Mouse (Mus musculus) intestine, embryonic 15.5 days (tissue): ENCODE results near the gene Gm14399. TPM values are rescaled to one million over a fixed set of nuclear protein-coding genes. Genes with fewer than 3 reads are reported as not detected.
"Not testable (repeated sequence)": the region's sequence is repeated elsewhere in the genome, so short reads cannot be mapped to it uniquely, and the experiment has no call there.

ENCODE experiments used
- ATAC-seq: fragments of 200-750 bp; cut with Nextera tagmentation; 2 replicates; pipeline ENCODE4 v1.8.0; 2017; ENCODE audit warnings: moderate TSS enrichment, moderate library complexity
- H3K27ac ChIP-seq: fragments of 300-500 bp; sonication (generic); 2 replicates; pipeline ENCODE4 v1.5.1; 2015; ENCODE audit warnings: mild to moderate bottlenecking, inconsistent platforms
- H3K27me3 ChIP-seq: fragments of 300-500 bp; sonication (generic); replicated peaks from 2 replicates; pipeline ENCODE4 v1.6.1; 2015; ENCODE audit warnings: inconsistent platforms
- H3K36me3 ChIP-seq: fragments of 300-500 bp; sonication (generic); 2 replicates; pipeline ENCODE4 v1.6.1; 2015; ENCODE audit warnings: inconsistent platforms
- H3K4me1 ChIP-seq: fragments of 300-500 bp; sonication (generic); replicated peaks from 2 replicates; pipeline ENCODE4 v1.6.1; 2015; ENCODE audit warnings: inconsistent platforms
- H3K4me2 ChIP-seq: fragments of 300-500 bp; sonication (generic); replicated peaks from 2 replicates; pipeline ENCODE4 v1.6.1; 2015; ENCODE audit warnings: mild to moderate bottlenecking, inconsistent platforms
- H3K4me3 ChIP-seq: fragments of 300-500 bp; sonication (generic); replicated peaks from 2 replicates; pipeline ENCODE4 v1.5.1; 2015; ENCODE audit warnings: inconsistent platforms
- H3K9ac ChIP-seq: fragments of 300-500 bp; sonication (generic); 2 replicates; pipeline ENCODE4 v1.6.1; 2015; ENCODE audit warnings: inconsistent platforms
- H3K9me3 ChIP-seq: fragments of 300-500 bp; sonication (generic); 2 replicates; pipeline ENCODE4 v1.6.1; 2016; ENCODE audit warnings: inconsistent platforms
- WGBS: fragments of 180-500 bp; shearing (Covaris S2); methylation state at CpG from one replicate; pipeline ENCODE4 v1.1.7; 2015; 5-methylcytosine and 5-hydroxymethylcytosine counted together
- polyA plus RNA-seq: library from polyadenylated mRNA; unstranded; fragments of >200 nt; fragmentation: Nextera tagmentation; extraction: Ambion mirVana; gene quantifications from 2 replicates; pipeline ENCODE4 v1.2.1, GENCODE M21; 2015

Gene Gm14399
- 3.9 and 5.1 TPM in 2 replicates for polyA plus RNA-seq

DNA sequence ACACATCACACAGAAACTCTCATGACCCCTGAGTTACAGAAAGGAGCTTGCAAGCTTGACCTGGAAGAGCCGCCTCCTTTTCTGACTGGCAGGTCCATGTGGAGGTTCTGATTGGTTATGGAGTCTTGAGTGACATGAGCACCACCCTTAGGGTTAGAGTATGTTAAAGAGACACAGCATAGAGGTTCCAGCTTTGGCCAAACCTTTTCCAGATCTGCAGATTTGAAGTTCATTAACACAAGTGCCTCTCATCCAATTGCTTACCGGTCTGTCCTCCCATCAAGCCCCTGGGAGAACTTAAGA lies at the start of gene Gm14399:
Gm14399 (minus strand) TSS at position 20 of the 303 bp plus-strand sequence.
- H3K9me3 ChIP-seq, H3K4me1 ChIP-seq, ATAC-seq, H3K36me3 ChIP-seq, H3K27ac ChIP-seq, H3K27me3 ChIP-seq: not testable (repeated sequence)
- Histone ChIP-seq H3K4me2 (peak within 1 kb of the TSS; percentile 49), H3K9ac (peak within 1 kb of the TSS; percentile 30; the same call in 1 of the 2 replicates), H3K4me3 (peak within 1 kb of the TSS; percentile 49)
- 9% methylated on average over 1 of the region's 2 CpGs for WGBS

DNA sequence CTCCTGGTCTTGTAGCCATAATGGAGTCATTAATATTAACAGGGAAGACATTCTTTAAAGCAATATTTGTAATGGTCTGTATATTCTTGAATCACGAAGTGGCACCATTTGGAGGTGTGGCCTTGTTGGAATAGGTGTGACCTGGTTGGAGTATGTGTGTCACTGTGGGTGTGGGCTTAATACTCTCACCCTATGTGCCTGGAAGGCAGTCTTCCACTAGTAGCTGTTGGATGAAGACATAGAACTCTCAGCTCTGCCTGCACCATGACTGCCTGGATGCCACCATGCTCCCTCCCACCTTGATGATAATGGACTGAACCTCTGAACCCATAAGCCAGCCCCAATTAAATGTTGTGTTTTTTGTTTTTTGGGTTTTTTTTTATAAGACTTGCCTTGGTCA lies 37.2 kb upstream of the Gm14399 start:
- not testable (repeated sequence) for H3K4me1 ChIP-seq, H3K27ac ChIP-seq, H3K4me2 ChIP-seq, H3K9me3 ChIP-seq, ATAC-seq, H3K4me3 ChIP-seq, H3K36me3 ChIP-seq, H3K9ac ChIP-seq, H3K27me3 ChIP-seq
- 43% methylated on average over 1 of the region's 1 CpGs for WGBS

DNA sequence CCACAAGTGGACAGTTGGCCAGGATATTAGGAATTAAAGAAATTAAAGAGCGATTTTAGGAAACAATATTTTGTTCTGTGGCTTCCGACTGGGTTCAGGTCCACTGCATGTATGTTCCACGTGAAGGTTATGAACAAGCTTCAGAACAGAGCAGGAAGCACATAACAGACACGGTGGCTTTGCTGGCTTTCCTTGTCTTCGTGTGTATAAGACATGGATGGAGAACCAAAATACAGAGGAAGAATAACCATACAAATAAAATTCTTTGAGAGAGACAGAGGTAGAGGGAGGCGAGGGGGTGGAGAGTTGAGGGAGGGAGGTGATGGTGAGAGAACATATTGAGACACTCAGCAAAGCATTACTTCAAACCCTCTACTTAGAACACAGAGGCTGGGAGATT lies 34.5 kb upstream of the Gm14399 start:
- H3K4me2 ChIP-seq, result no peak overlapping the region
- H3K27ac ChIP-seq, result no peak overlapping the region
- no peak for ATAC-seq
- H3K4me3 ChIP-seq, result no peak overlapping the region
- no peak overlapping the region for H3K9ac ChIP-seq
- no peaks in the 10 kb centered on the region for H3K4me1 ChIP-seq
- no peaks in the 10 kb centered on the region for H3K36me3 ChIP-seq
- no peaks in the 10 kb centered on the region for H3K9me3 ChIP-seq
- no peaks in the 10 kb centered on the region for H3K27me3 ChIP-seq
- 84% methylated on average over 6 of the region's 6 CpGs for WGBS

DNA sequence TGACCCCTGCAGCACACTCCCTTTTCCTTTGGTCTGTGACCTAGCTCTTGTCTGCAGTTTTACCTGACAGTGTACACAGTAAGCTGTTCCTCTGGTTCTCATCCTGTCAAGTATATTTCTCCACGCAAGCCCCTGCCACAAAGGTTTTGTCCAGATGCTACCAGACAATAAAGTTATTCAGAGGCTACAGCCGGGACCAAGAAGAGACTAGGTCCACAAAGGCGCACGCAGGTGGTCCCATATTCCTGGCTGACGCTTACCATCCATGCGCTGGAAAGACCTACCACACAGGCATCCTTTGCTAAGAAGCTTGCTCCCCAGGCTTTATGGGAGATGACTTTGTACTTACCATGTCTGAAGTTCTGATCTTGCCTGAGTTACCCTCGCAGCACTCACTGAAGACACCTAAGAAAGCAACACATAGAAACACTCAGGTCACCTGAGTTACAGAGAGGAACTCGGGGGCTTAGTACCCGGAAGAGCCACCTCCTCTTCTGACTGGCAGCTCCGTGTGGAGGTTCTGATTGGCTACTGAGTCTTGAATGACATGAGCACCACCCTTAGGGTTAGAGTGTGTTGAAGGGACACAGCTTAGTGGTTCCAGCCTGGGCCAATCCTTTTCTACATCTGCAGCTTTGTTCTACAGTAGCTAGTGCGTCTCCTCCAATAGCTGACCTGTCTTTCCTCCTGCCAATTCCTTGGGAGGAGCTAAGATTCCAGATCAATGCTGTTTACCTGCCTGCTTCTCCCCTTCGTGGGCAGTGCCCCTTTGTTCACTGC lies 33.8 kb upstream of the Gm14399 start, which contains the start of gene Gm14443:
Gm14443 (minus strand) TSS at position 471 of the 780 bp plus-strand sequence.
- not testable (repeated sequence) for H3K27me3 ChIP-seq, H3K4me3 ChIP-seq, H3K27ac ChIP-seq, ATAC-seq, H3K4me2 ChIP-seq, H3K4me1 ChIP-seq, H3K36me3 ChIP-seq, H3K9me3 ChIP-seq, H3K9ac ChIP-seq
- WGBS, result 73% methylated on average over 12 of the region's 12 CpGs

DNA sequence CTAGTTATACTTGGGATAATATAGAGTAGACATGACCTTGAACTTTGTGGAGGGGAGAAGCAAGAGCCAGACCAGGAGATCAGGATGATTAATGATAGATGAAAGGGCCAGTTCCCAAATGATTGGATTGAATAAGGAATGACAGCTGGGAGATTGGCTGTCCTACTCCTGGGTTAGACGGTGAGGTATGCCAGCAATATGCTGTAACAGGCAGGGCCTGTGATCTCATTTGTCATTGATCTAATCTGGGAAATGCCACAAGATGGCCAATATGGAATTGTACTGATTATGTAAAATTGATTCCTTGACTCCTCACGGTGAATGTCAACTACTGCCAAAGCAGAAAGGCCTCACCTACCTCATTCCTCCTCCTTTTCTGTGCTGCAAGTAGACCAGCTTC lies 32.2 kb upstream of the Gm14399 start:
- H3K27me3 ChIP-seq, H3K4me3 ChIP-seq, H3K4me1 ChIP-seq, H3K4me2 ChIP-seq, H3K9ac ChIP-seq, H3K27ac ChIP-seq, ATAC-seq, H3K9me3 ChIP-seq, H3K36me3 ChIP-seq: not testable (repeated sequence)
- WGBS, result 87% methylated on average over 2 of the region's 2 CpGs

DNA sequence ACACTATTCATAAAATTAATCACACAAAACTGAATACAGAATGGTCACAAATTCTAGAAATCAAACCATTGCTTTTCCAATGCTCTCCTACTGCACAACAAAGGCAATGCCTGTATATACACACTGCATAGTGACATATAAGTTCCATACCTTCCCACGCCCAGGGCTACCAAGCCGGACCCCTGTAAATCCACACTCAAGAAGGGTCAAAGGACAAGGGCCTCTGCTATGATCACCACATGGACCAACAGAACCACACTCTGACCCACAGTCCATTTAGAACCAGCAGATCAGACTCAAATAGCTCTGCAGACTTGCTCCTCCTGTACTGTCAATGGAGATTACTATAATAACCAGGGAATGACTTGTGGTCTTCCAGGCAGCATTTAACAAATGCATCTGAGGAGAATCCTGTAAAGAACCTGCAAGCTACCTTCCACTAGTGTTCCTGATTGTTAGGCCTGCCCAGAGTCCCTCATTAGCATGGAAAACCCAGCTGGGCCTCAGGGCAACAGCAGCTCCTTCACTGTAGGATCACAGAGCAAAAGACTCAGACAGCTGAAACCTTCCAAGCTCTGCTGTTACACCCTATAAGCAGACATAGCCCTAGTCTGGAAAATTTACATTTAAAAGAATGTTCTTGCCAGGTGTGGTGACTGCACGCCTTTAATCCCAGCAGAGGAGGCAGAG lies 31.2 kb upstream of the Gm14399 start:
- H3K27ac ChIP-seq, H3K27me3 ChIP-seq, H3K4me1 ChIP-seq, H3K9me3 ChIP-seq, H3K4me2 ChIP-seq, H3K4me3 ChIP-seq, ATAC-seq, H3K36me3 ChIP-seq, H3K9ac ChIP-seq: not testable (repeated sequence)
- WGBS, result 89% methylated on average over 3 of the region's 3 CpGs

DNA sequence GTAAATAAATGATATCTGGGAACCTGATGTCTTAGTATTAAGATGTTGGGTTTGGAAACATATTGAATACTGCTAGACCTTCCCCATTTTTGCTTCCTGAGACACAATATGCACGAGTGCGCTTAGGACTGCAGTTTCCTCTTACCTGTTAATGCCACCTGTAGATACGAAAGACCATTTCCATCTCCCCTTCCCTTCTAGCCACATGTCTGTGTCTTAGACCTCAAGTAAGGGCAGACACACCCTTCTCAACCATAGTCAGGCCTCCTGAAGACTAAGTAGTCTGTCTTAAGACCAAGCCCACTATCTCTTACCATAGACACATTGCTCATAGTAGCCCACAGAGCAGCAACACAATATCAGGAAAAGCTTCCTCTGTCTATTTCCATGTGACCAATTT lies 30.3 kb upstream of the Gm14399 start:
- Histone ChIP-seq H3K9me3 (no peaks in the 10 kb centered on the region), H3K4me2 (no peak overlapping the region), H3K4me3 (no peak overlapping the region), H3K27me3 (no peaks in the 10 kb centered on the region), H3K36me3 (no peaks in the 10 kb centered on the region), H3K4me1 (no peaks in the 10 kb centered on the region), H3K9ac (no peak overlapping the region), H3K27ac (no peak overlapping the region)
- no peak for ATAC-seq
- 87% methylated on average over 3 of the region's 3 CpGs for WGBS

DNA sequence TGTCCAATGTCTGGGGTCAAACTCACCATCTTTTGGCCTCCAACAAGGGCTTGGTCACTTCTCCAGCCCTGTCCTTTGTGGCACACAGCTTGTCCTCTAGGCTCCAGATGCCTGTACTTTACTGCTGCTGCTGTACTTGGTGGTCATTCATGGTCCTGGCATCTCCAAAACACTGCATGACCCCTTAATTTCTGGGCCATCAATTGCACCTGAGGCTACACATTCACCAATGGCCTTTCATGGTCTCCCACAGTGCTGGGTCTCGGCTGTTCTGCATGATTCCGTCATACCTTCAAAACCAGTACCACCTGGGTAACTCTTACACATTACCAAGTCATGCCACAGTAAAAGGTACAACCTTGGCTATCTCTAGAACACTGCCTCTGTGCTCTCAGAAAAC lies 25.1 kb upstream of the Gm14399 start:
- H3K9me3 ChIP-seq, H3K9ac ChIP-seq, H3K36me3 ChIP-seq, H3K4me3 ChIP-seq, H3K4me1 ChIP-seq, H3K27ac ChIP-seq, ATAC-seq, H3K27me3 ChIP-seq, H3K4me2 ChIP-seq: not testable (repeated sequence)
- WGBS, result 77% methylated on average over 2 of the region's 2 CpGs

DNA sequence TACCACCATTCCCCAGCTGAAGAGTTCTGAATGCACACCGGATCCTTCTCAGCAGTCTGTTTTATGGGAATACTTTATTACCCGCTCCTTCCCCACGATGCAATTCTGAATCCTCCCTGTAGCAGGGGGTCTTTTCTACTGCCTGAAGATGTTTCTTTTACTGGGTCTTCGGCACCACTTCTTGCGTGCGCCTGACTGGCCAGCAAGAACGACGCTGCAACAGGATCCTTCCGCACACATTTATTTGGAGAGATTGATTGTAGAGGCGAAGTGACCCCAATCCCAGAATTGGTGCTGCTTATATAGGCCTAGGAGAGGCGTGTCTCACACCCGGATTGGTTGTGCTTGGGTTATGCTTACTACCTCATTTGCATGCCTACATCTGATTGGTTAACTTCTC lies 23.3 kb upstream of the Gm14399 start:
- H3K9me3 ChIP-seq, H3K4me1 ChIP-seq, H3K4me2 ChIP-seq, H3K9ac ChIP-seq, H3K4me3 ChIP-seq, ATAC-seq, H3K36me3 ChIP-seq, H3K27ac ChIP-seq, H3K27me3 ChIP-seq: not testable (repeated sequence)
- 92% methylated on average over 12 of the region's 12 CpGs for WGBS

DNA sequence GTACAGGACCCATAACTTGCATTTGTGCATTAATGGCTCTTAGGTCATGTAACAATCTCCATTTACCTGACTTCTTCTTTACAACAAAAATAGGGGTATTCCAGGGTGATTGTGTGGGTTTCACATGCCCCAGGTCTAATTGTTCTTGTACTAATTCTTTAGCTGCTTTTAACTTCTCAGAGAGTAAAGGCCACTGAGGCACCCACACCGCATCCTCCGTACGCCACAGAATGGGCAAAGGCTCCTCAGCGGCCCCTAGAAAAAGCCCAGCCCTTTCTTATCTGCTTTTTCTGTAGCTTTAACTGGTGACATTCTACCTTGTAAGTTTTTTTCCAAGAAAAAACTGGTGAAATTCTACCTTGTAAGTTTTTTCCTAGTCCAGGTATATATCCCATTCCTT lies 19.6 kb upstream of the Gm14399 start:
- H3K9me3 ChIP-seq, H3K4me1 ChIP-seq, ATAC-seq, H3K27me3 ChIP-seq, H3K36me3 ChIP-seq, H3K27ac ChIP-seq, H3K4me3 ChIP-seq, H3K4me2 ChIP-seq, H3K9ac ChIP-seq: not testable (repeated sequence)
- WGBS, result 84% methylated on average over 4 of the region's 4 CpGs

DNA sequence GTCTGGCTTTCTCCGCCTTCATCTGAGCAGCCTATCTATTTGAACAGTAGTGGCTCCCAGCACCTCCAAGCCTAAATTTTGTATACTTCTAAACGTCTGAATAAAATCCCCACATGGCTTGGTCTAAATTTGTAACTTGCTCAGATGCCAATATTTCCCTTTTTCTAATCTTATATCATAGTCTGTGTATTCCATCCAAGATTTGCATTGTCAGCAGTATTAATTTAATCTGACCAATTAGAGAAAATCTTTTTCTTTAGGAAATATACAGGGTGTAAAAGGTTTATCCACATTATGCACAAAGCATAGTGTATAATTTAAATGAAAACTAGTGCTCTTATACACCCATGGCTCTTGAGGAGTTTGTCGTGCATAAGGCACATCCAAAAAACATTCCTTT lies 16.8 kb upstream of the Gm14399 start:
- no peak for ATAC-seq

DNA sequence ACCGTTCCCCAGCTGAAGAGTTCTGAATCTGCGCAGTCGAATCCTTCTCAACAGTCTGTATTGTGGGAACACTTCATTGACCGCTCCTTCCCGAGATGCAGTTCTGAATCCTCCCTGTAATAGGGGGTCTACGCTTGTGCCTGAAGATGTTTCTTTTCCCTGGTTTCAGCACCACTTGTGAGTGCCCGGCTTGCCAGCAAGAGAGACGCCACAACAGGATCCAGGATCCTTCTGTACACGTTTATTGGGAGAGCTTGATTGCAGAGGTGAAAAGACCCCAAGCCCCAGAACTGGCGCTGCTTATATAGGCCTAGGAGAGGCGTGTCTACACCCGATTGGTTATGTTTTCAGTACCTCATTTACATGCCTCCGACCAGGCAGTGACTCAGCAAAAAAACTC lies 14.9 kb upstream of the Gm14399 start:
- Histone ChIP-seq H3K4me1 (no peaks in the 10 kb centered on the region), H3K9ac (no peak overlapping the region), H3K36me3 (no peaks in the 10 kb centered on the region), H3K4me3 (no peak overlapping the region), H3K4me2 (no peak overlapping the region), H3K9me3 (no peaks in the 10 kb centered on the region), H3K27me3 (no peaks in the 10 kb centered on the region), H3K27ac (no peak overlapping the region)
- ATAC-seq, result no peak
- WGBS, result 93% methylated on average over 13 of the region's 13 CpGs

More for the DNA sequence above, 16.8 kb upstream of the Gm14399 start:
- no peak overlapping the region for H3K4me2 ChIP-seq
- H3K27ac ChIP-seq, result no peak overlapping the region
- 86% methylated on average over 3 of the region's 3 CpGs for WGBS
- H3K27me3 ChIP-seq, result no peaks in the 10 kb centered on the region
- H3K9me3 ChIP-seq, result no peaks in the 10 kb centered on the region
- H3K9ac ChIP-seq, result no peak overlapping the region
- H3K36me3 ChIP-seq, result no peaks in the 10 kb centered on the region
- H3K4me3 ChIP-seq, result no peak overlapping the region
- H3K4me1 ChIP-seq, result no peaks in the 10 kb centered on the region
